Mouse (Mus musculus) megakaryocyte, embryonic 14.5 days (primary cell): ENCODE data around the gene Casc4. TPM values are rescaled to one million over a fixed set of nuclear protein-coding genes. Genes with fewer than 3 reads are reported as not detected.

Source experiments
- H3K27me3 ChIP-seq: replicated peaks from 2 replicates; pipeline ENCODE3; 2012; ENCODE audit warnings: inconsistent platforms
- H3K36me3 ChIP-seq: replicated peaks from 2 replicates; pipeline ENCODE3; 2012; ENCODE audit warnings: low read length, inconsistent platforms, mixed read lengths
- H3K4me1 ChIP-seq: 2 replicates; pipeline ENCODE4 v1.6.1; 2012; ENCODE audit warnings: inconsistent platforms
- H3K4me3 ChIP-seq: replicated peaks from 2 replicates; pipeline ENCODE3; 2012; ENCODE audit warnings: moderate library complexity, mild to moderate bottlenecking, inconsistent platforms
- H3K9me3 ChIP-seq: 2 replicates; pipeline ENCODE4 v1.6.1; 2012; ENCODE audit warnings: inconsistent platforms
- FLI1 ChIP-seq: IDR thresholded peaks from 2 replicates; pipeline ENCODE4 v1.6.1; 2012; ENCODE audit warnings: low read length, inconsistent platforms, mixed read lengths
- GATA1 ChIP-seq: IDR thresholded peaks from 3 replicates; pipeline ENCODE4 v1.6.1; 2012; ENCODE audit warnings: mixed read lengths, low read length, inconsistent platforms, borderline replicate concordance
- polyA plus RNA-seq: library from polyadenylated mRNA; stranded (reverse); fragments of >175 nt; gene quantifications from 2 replicates; pipeline ENCODE4 v1.2.3, GENCODE M21; 2012; ENCODE audit warnings: low replicate concordance; ENCODE audit not compliant: insufficient read depth

The Casc4 gene
- 0.67 and 2.8 TPM in 2 replicates for polyA plus RNA-seq

DNA sequence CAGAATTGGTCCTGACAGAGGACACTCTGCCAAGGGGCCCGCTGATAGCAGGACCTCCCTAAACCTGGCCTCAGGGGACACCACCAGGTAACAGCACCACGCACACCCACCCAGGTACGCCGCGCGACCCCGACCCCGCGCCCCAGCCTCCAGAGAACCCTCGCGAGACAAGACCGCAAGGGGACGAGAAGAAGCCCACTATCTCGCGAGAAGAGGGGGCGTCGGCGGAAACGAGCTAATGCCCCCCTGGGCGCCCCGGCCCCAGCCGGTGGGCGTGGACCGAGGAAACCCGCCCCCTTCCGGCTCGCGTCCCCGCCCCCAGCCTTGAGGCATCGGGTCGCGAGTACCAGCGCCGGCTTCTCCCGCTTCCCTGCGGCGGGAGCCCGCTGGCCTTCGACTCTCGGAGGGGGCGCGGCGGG is at the start of gene Casc4:
Casc4 (plus strand) TSS at position 339 of the 419 bp plus-strand sequence.
- H3K27me3 ChIP-seq = peaks cover 17% of the 10 kb centered on the region
- H3K36me3 ChIP-seq = peaks cover 5% of the 10 kb centered on the region
- H3K4me1 ChIP-seq = peaks cover 22% of the 10 kb centered on the region
- H3K9me3 ChIP-seq = no peaks in the 10 kb centered on the region
- no peak for TF ChIP-seq FLI1
- no peak for TF ChIP-seq GATA1
- H3K4me3 ChIP-seq = peak within 1 kb of the TSS; percentile 95

DNA sequence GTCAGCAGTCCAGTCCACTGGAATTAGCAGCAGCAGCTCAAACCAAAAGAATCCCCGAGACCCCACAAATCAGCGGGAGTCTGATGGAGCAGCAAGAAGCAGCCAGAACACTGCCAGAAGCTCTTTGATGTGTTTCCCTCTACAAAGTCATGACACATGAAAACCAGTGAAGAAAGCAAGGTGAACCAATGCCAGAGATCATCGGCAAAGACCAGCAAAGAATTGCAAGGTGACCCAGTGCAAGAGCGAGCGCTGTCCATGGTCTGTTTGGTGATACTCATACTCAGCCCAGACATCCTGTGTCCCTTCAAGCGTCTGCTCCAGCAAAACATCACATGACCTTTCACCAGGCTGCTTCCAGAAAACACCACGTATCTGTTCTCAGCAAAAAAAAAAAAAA is 45.0 kb upstream of the Casc4 start:
- Histone ChIP-seq H3K4me1 (peaks cover 5% of the 10 kb centered on the region; the same call in 1 of the 2 replicates), H3K36me3 (no peaks in the 10 kb centered on the region), H3K27me3 (peaks cover 2% of the 10 kb centered on the region), H3K4me3 (no peak overlapping the region), H3K9me3 (no peaks in the 10 kb centered on the region)
- TF ChIP-seq FLI1 = no peak
- no peak for TF ChIP-seq GATA1

DNA sequence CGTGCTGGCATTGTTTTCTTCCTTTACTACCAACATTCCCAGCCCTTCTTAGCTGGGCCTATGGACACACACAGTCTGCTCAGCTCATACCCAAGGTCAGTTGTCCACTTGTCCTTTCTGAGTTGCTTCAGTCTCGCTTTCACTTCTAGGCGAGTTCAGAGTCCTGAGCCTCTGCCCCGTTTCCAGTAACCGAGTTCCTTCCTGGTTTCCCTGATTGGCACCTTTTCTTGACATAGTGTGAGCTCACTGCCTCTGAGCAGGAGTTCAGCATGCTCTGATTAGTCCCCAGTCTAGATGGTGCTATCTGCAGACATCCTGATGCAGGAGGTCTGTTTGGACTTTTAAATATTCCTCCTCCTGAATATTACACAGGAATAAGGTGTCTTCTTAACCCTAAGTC is 42.1 kb upstream of the Casc4 start:
- Histone ChIP-seq H3K4me1 (peaks cover 5% of the 10 kb centered on the region; the same call in 1 of the 2 replicates), H3K9me3 (no peaks in the 10 kb centered on the region), H3K4me3 (peak overlapping the region; percentile 33), H3K36me3 (no peaks in the 10 kb centered on the region), H3K27me3 (peaks cover 4% of the 10 kb centered on the region)
- TF ChIP-seq FLI1 (no peak), GATA1 (no peak)

DNA sequence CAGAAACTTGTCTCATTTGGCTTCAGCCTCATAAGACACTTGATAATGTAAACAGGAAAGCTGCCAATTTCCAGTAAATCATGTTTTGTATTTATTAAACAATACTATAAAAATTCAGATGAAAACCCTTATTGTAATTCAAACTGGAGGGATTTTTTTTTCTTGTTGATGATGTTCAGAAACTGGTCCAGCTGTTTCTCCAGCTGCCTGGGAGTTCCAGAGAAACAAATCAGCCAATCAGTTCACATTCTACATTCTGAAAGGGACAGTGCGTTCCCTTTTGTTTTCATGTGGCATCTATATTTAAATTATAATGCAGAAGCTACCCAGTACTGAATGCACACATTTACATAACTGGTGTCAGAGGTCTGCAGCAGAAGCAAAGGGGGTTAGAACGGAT is 40.6 kb upstream of the Casc4 start:
- TF ChIP-seq GATA1 = no peak
- TF ChIP-seq FLI1 = no peak
- no peak overlapping the region for H3K4me3 ChIP-seq

DNA sequence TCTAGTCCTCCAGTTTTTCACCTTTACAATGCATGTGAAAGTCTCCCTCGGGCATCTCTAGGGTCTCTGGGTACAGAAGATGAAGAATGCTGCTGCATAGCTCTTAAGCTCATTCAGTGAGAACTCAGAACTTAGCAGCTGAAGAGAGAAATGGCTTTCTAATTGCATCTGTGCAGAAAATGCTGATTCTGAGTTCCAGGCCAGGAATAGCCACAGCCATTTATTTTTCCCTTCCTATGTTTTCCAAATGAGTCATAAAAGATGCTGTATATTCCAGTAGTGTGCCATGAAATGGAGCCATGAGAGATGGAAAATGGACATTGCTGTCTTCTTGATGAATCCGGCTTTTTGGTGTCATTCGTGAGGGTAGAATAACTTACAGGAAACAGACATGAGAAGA is 38.4 kb upstream of the Casc4 start:
- TF ChIP-seq FLI1 (no peak), GATA1 (no peak)
- peaks cover 4% of the 10 kb centered on the region for H3K27me3 ChIP-seq
- H3K4me1 ChIP-seq = peaks cover 11% of the 10 kb centered on the region
- H3K36me3 ChIP-seq = no peaks in the 10 kb centered on the region
- H3K9me3 ChIP-seq = no peaks in the 10 kb centered on the region
- H3K4me3 ChIP-seq = no peak overlapping the region

More for the DNA sequence above, 40.6 kb upstream of the Casc4 start:
- Histone ChIP-seq H3K27me3 (peaks cover 4% of the 10 kb centered on the region), H3K36me3 (no peaks in the 10 kb centered on the region), H3K9me3 (no peaks in the 10 kb centered on the region), H3K4me1 (peaks cover 5% of the 10 kb centered on the region; the same call in 1 of the 2 replicates)

DNA sequence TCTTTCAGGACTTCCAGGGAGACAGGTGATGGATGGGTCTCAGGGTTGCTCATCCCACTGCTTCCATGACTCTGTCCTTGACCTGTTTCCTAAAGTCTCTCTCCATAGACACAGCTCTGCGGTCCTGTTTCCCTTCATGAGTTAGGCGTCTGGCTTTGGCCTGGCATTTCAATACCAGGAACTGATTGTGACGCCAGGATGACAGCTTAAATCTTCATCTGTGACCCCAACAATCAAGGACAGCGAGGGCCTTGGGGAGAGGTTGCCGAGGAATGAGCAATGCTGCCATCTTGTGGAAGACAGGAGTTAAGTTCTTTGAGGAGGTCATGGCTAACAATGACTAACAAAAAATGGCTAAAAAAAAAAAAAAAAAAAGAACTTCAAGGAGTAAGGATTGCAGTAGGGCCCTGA is 34.3 kb upstream of the Casc4 start:
- no peak for TF ChIP-seq FLI1
- no peak for TF ChIP-seq GATA1
- peaks cover 7% of the 10 kb centered on the region for H3K27me3 ChIP-seq
- peaks cover 8% of the 10 kb centered on the region; the same call in 1 of the 2 replicates for H3K4me1 ChIP-seq
- peak overlapping the region; percentile 72 for H3K4me3 ChIP-seq
- no peaks in the 10 kb centered on the region for H3K36me3 ChIP-seq
- no peaks in the 10 kb centered on the region for H3K9me3 ChIP-seq

DNA sequence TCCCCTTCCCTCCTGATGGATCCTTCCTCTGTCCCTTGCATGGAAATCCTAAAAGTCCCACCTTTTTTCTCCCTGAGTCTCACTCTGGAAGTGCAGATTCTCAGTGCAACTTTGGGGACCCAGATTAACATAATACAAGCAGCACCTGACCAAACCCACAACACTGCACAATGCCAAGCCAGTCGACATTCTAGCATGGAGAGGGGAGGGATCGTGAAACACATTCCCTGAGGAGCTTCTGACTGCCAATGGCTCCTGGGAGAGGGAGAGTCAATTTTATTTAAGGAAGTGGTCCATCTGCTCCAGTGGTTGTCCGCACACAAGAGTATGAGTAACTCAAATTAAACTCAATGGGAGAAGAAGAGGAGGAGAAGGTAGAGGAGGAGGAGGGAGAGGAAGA is 31.8 kb upstream of the Casc4 start:
- Histone ChIP-seq H3K4me1 (peaks cover 9% of the 10 kb centered on the region; the same call in 1 of the 2 replicates), H3K4me3 (no peak overlapping the region), H3K27me3 (peaks cover 5% of the 10 kb centered on the region), H3K9me3 (no peaks in the 10 kb centered on the region), H3K36me3 (no peaks in the 10 kb centered on the region)
- TF ChIP-seq FLI1 = no peak
- TF ChIP-seq GATA1 = no peak

DNA sequence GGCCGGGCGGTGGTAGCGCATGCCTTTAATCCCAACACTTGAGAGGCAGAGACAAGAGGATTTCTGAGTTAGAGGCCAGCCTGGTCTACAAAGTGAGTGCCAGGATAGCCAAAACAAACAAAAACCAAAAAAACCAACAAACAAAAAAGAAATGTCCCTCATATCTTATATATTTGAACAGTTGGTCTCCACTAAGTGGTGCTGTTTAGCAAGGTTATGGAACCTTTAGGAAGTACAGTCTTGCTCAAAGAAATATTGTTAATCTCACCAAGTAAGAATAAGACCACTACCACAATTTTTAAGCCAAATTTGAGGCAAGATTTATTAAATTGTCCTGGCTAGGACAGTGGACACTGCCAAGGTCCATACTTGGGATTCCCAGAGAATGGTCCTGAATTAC is 25.3 kb upstream of the Casc4 start:
- no peaks in the 10 kb centered on the region for H3K36me3 ChIP-seq
- peaks cover 3% of the 10 kb centered on the region; the same call in 1 of the 2 replicates for H3K4me1 ChIP-seq
- peaks cover 2% of the 10 kb centered on the region for H3K27me3 ChIP-seq
- H3K4me3 ChIP-seq = no peak overlapping the region
- TF ChIP-seq GATA1 (no peak), FLI1 (no peak)
- no peaks in the 10 kb centered on the region for H3K9me3 ChIP-seq

DNA sequence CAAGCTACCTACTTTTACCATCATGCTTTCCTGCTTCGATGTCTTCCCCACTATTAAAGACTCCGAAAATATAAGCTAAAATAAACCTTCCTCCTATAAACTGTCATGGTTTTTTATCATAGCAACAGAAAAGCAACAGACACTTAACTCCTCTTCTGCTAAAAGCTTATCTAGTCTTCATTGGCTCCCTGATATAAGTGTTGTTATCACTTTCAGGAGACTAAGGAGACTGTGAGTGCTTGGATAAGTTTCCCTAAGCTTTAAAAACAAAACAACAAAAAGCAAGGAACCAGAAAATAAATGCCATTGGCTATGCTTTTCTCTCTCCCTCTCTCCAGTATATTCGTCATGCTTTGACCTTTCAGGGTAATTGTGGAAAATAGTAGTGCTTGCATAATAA is 24.5 kb upstream of the Casc4 start:
- peaks cover 3% of the 10 kb centered on the region; the same call in 1 of the 2 replicates for H3K4me1 ChIP-seq
- H3K9me3 ChIP-seq = no peaks in the 10 kb centered on the region
- peaks cover 4% of the 10 kb centered on the region for H3K27me3 ChIP-seq
- TF ChIP-seq FLI1 = no peak
- no peaks in the 10 kb centered on the region for H3K36me3 ChIP-seq
- no peak overlapping the region for H3K4me3 ChIP-seq

DNA sequence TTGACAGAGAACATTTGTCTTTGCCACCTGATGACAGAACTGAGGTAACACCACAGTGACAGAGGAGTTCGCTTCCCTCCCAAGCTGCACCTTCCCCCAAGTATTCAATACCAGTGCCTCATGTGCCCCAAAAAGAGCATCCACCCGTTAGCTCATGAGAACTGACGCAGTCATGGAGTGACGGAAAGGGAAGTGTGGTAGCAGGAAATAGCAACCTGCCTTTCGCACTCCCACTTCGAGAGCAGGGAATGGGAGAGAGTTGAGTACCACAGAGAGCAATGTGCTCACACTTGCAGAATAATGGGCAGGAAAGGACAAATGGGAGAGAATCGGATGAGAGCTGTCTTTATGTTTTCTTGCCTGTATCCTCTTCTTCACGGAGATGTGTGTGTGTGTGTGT is 20.7 kb upstream of the Casc4 start:
- Histone ChIP-seq H3K36me3 (no peaks in the 10 kb centered on the region), H3K4me3 (no peak overlapping the region), H3K9me3 (peaks cover 3% of the 10 kb centered on the region; the same call in 1 of the 2 replicates), H3K4me1 (no peaks in the 10 kb centered on the region; the same call in 1 of the 2 replicates), H3K27me3 (peaks cover 13% of the 10 kb centered on the region)
- TF ChIP-seq FLI1 = no peak
- TF ChIP-seq GATA1 = no peak

DNA sequence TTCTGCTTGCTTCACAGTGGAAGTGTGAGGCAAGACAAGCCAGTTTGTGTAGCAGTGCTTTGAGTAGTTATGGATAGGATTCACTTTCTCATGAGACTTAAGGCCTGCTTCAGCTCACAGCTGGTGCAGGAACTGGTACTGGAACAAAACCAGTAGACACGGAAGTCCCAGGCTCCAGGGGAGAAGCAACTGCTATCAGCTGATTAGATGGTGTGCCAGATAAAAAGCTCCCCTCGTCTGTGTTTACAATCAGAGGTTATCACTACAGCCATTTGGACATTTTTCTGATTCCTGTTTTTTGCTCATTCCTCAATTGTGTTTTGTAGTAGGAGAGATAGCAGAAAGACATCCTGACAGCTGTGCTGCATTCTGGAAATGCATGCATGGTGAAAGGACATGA is 14.7 kb upstream of the Casc4 start:
- no peaks in the 10 kb centered on the region for H3K4me1 ChIP-seq
- peaks cover 7% of the 10 kb centered on the region for H3K9me3 ChIP-seq
- no peaks in the 10 kb centered on the region for H3K36me3 ChIP-seq
- no peak for TF ChIP-seq FLI1
- TF ChIP-seq GATA1 = no peak
- H3K4me3 ChIP-seq = no peak overlapping the region
- H3K27me3 ChIP-seq = peaks cover 15% of the 10 kb centered on the region
